ENCODE assay signal across 8 mouse cellular contexts in genomic region chr11:100319492-100320171, GRCm38 (mm10). TPM values are rescaled to one million over a fixed set of nuclear protein-coding genes. Genes with fewer than 3 reads are reported as not detected.
A peak's percentile ranks its signal among the peaks of the same experiment; 100 is the strongest.
DNase-seq lines count a peak whose midpoint lies in the region; ATAC-seq lines count a peak whose summit lies in the region.

Eif1 (plus strand) TSS chr11:100319885.

- peak within 1 kb of the TSS; percentile 86 to 99 for H3K27ac ChIP-seq in heart, embryonic 14.5 days (replicated peaks in 1 of 2; ENCODE audit: control insufficient read depth in 1 of 2, insufficient read depth in 1 of 2, low read depth in 2 of 2, low read length in 2 of 2)
- peak within 1 kb of the TSS; percentile 98 for H3K27ac ChIP-seq in liver, embryonic 13.5 days
- peak within 1 kb of the TSS; percentile 100 for H3K27ac ChIP-seq in stomach, embryonic 16.5 days (ENCODE audit: low read length)

- no peaks in the 10 kb centered on the region for H3K9me3 ChIP-seq in heart, embryonic 14.5 days (ENCODE audit: control insufficient read depth, low read length)
- H3K9me3 ChIP-seq in liver, embryonic 13.5 days (replicated peaks) = no peaks in the 10 kb centered on the region
- no peaks in the 10 kb centered on the region for H3K9me3 ChIP-seq in stomach, embryonic 16.5 days (replicated peaks; ENCODE audit: control insufficient read depth, low read length)

- peak; percentile 65 for ATAC-seq in CD4-positive, CD25-positive, alpha-beta regulatory T cell, adult 4 months
- ATAC-seq in heart, embryonic 14.5 days (ENCODE audit: insufficient number of reproducible peaks, insufficient read depth, low FRiP score, low read depth) = peak; percentile 91
- peak; percentile 82 for ATAC-seq in liver, embryonic 13.5 days (ENCODE audit: low read depth)
- peak; percentile 91 for ATAC-seq in stomach, embryonic 16.5 days (ENCODE audit: insufficient read depth, low FRiP score)

- peak; percentile 100 for DNase-seq in c-Kit-negative CD71-positive TER-119-positive erythroid progenitor cells, embryonic 14.5 days (ENCODE audit: low read depth, low spot score)
- peak; percentile 99 for DNase-seq in fibroblast of lung, adult 2 months (ENCODE audit: low read depth)
- DNase-seq in kidney, postnatal 14 days = peak; percentile 100
- DNase-seq in liver, embryonic 13.5 days = peak; percentile 100
- peak; percentile 100 for DNase-seq in neural tube, embryonic 10.5 days (ENCODE audit: extremely low spot score, low spot score)

- H3K36me3 ChIP-seq in heart, embryonic 14.5 days (ENCODE audit: control insufficient read depth, insufficient read depth, low read length) = peaks cover 22% of the 10 kb centered on the region
- H3K36me3 ChIP-seq in liver, embryonic 13.5 days = peaks cover 25% of the 10 kb centered on the region
- H3K36me3 ChIP-seq in stomach, embryonic 16.5 days (ENCODE audit: control insufficient read depth, insufficient read depth, low read length) = peaks cover 14% of the 10 kb centered on the region

- no peaks in the 10 kb centered on the region for H3K27me3 ChIP-seq in heart, embryonic 14.5 days (ENCODE audit: control insufficient read depth, insufficient read depth, low read length)
- H3K27me3 ChIP-seq in liver, embryonic 13.5 days = no peaks in the 10 kb centered on the region
- no peaks in the 10 kb centered on the region for H3K27me3 ChIP-seq in stomach, embryonic 16.5 days (ENCODE audit: control insufficient read depth, insufficient read depth, low read length)

- peaks cover 0 to 8% of the 10 kb centered on the region in 2 experiments; a peak in 1 of 4 replicates for H3K4me1 ChIP-seq in heart, embryonic 14.5 days (ENCODE audit: control insufficient read depth in 2 of 2, insufficient read depth in 2 of 2, low read length in 2 of 2)
- H3K4me1 ChIP-seq in liver, embryonic 13.5 days (replicated peaks) = peaks cover 41% of the 10 kb centered on the region
- peaks cover 3% of the 10 kb centered on the region for H3K4me1 ChIP-seq in stomach, embryonic 16.5 days (ENCODE audit: control insufficient read depth, insufficient read depth, low read length)

- peak within 1 kb of the TSS; percentile 59 to 74 for H3K4me3 ChIP-seq in heart, embryonic 14.5 days (ENCODE audit: control insufficient read depth in 1 of 2, insufficient read depth in 1 of 2, low read depth in 1 of 2, low read length in 2 of 2)
- H3K4me3 ChIP-seq in liver, embryonic 13.5 days (replicated peaks) = peak within 1 kb of the TSS; percentile 85
- H3K4me3 ChIP-seq in stomach, embryonic 16.5 days (replicated peaks; ENCODE audit: low read length) = peak within 1 kb of the TSS; percentile 79

- peak within 1 kb of the TSS; percentile 95 for H3K9ac ChIP-seq in heart, embryonic 14.5 days (ENCODE audit: low read length)
- peak within 1 kb of the TSS; percentile 98 for H3K9ac ChIP-seq in liver, embryonic 13.5 days
- H3K9ac ChIP-seq in stomach, embryonic 16.5 days (ENCODE audit: low read length) = peak within 1 kb of the TSS; percentile 98

- 1% methylated on average over 50 of the region's 58 CpGs for WGBS in heart, embryonic 14.5 days
- WGBS in liver, embryonic 13.5 days (ENCODE audit: insufficient replicate concordance) = under 1% methylated on average over 53 of the region's 58 CpGs
- under 1% methylated on average over 56 of the region's 58 CpGs for WGBS in stomach, embryonic 16.5 days

- H3K4me2 ChIP-seq in heart, embryonic 14.5 days (ENCODE audit: low read length) = peak within 1 kb of the TSS; percentile 89
- H3K4me2 ChIP-seq in liver, embryonic 13.5 days = peak within 1 kb of the TSS; percentile 82
- H3K4me2 ChIP-seq in stomach, embryonic 16.5 days (ENCODE audit: low read depth, low read length) = peak within 1 kb of the TSS; percentile 84

RNA-seq across cellular contexts. Expression of gene Eif1, which starts in this region (rescaled TPM):
- polyA plus RNA-seq in CD4-positive, CD25-positive, alpha-beta regulatory T cell, adult 4 months (2017; shearing (Covaris generic)) = 1,000 to 10,000 TPM; 1,870 to 3,129 TPM
- polyA plus RNA-seq in heart, embryonic 14.5 days (2014; fragmentation: Nextera tagmentation; extraction: Ambion mirVana) = 1,807 and 1,900 TPM in 2 replicates
- polyA plus RNA-seq in liver, embryonic 13.5 days (2015; fragmentation: Nextera tagmentation; extraction: Ambion mirVana) = 1,883 and 1,943 TPM in 2 replicates
- 1,614 and 1,638 TPM in 2 replicates for polyA plus RNA-seq in stomach, embryonic 16.5 days (2015; fragmentation: Nextera tagmentation; extraction: Ambion mirVana)

Comparison
In these comparisons a context has a peak if more than half of its experiments do, and no peak if none do; other contexts are left out.
1. Peak in every context shown above with its lines: DNase-seq, ATAC-seq, H3K4me3 ChIP-seq and H3K27ac ChIP-seq.